Mouse (Mus musculus) erythroblast, embryonic 14.5 days (primary cell): ENCODE data around the gene Klhl8. TPM values are rescaled to one million over a fixed set of nuclear protein-coding genes. Genes with fewer than 3 reads are reported as not detected.
A peak's percentile ranks its signal among the peaks of the same experiment; 100 is the strongest.
"Not testable (repeated sequence)": the region's sequence is repeated elsewhere in the genome, so short reads cannot be mapped to it uniquely, and the experiment has no call there.

ENCODE experiments used
- H3K27me3 ChIP-seq: 2 replicates; pipeline ENCODE4 v1.6.1; 2012; ENCODE audit warnings: inconsistent platforms; ENCODE audit not compliant: control insufficient read depth
- H3K36me3 ChIP-seq: 2 replicates; pipeline ENCODE4 v1.6.1; 2012; ENCODE audit warnings: mild to moderate bottlenecking, inconsistent platforms; ENCODE audit not compliant: control insufficient read depth
- H3K4me1 ChIP-seq: 2 replicates; pipeline ENCODE4 v1.6.1; 2012; ENCODE audit warnings: inconsistent platforms; ENCODE audit not compliant: control insufficient read depth
- H3K4me3 ChIP-seq: replicated peaks from 2 replicates; pipeline ENCODE3; 2012; ENCODE audit warnings: moderate library complexity, mild to moderate bottlenecking, inconsistent platforms
- H3K9me3 ChIP-seq: 2 replicates; pipeline ENCODE4 v1.6.1; 2012; ENCODE audit warnings: low read length, inconsistent platforms, mixed read lengths; ENCODE audit not compliant: control insufficient read depth
- GATA1 ChIP-seq: IDR thresholded peaks from 2 replicates; pipeline ENCODE4 v1.6.1; 2012; ENCODE audit warnings: low read length, inconsistent platforms, mixed read lengths
- TAL1 ChIP-seq: IDR thresholded peaks from 3 replicates; pipeline ENCODE4 v1.6.1; 2012; ENCODE audit warnings: low read length, inconsistent platforms, mixed read lengths
- polyA plus RNA-seq: library from polyadenylated mRNA; stranded (reverse); fragments of >175 nt; gene quantifications from 2 replicates; pipeline ENCODE4 v1.2.3, GENCODE M21; 2012

The Klhl8 gene
- polyA plus RNA-seq, 1 experiment = not detected

DNA sequence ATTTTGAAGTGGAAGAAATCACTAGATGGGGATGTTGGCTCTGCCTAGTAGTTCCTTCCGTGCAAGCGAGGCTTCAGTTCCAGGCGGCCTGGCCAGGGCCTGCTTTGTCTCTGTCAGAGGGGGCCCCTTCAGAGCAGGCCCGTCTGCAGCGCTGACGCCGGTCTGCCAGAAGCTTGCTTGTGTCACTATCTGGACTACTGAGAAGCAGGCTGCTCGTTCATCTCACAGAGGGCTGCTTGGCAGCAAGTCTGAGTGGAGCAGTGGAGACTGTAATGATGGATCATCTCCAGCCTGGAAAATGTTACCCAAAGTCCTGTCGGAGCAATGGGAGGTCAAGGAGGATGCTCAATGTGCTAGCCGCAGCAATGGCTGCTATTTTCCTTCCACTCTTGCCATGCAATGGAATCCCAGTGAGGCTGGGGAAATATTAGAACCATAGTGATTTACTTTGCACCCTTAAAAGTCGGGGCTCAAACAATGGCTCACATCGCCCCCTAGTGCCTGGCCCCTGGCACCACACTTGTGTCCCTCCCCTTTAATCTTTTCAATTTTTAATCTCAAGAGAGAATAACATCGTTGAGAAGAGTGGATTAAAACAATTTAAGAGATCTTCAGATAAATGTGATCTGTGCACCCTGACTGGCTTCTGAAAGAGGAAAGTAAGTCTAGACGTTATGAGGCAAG, 26.0 kb upstream of the Klhl8 start:
- no peaks in the 10 kb centered on the region for H3K4me1 ChIP-seq
- TF ChIP-seq GATA1 = no peak
- TF ChIP-seq TAL1 = no peak
- no peaks in the 10 kb centered on the region for H3K36me3 ChIP-seq
- no peak overlapping the region for H3K4me3 ChIP-seq
- no peaks in the 10 kb centered on the region for H3K9me3 ChIP-seq
- H3K27me3 ChIP-seq = no peaks in the 10 kb centered on the region

DNA sequence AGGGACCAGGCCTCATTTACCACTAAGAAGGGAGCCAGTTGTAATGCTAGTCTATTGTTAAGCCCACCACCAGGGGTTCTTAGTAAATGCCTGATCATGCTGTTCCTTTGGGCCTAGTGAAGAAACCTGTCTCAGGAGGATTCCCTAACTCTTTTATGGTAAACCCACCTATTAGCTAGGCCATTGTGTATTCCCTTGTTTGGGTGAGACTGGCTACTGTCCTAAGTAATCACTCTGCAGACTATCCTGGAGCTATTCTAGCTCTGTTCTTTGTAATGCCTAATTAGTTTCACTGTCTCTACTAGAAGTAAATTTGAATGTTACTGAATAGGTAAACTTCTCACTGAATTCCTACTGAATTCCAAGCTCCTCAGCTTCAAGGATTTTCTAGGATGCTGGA, 20.9 kb upstream of the Klhl8 start:
- H3K9me3 ChIP-seq, H3K4me1 ChIP-seq, H3K4me3 ChIP-seq, H3K36me3 ChIP-seq, H3K27me3 ChIP-seq: not testable (repeated sequence)

DNA sequence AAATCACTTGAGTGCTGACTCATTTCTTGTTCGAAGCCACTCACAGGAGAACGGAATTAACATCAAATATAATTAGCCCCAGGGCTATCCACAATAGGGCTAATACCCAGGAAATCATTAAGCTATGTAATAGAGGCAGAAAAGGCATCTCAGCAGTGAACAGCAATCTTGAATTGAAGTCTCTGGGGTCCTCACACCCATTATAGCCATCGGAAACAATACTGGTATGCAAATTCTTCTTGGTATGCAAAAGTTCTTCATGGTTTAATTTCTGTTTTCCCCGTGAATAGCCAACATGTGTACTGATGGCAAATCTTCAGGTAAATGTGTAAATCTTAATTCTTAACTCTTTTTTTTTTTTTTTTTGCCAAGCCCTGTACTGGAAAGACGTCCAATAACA, 19.5 kb upstream of the Klhl8 start:
- no peaks in the 10 kb centered on the region for H3K27me3 ChIP-seq
- no peaks in the 10 kb centered on the region for H3K36me3 ChIP-seq
- no peaks in the 10 kb centered on the region for H3K9me3 ChIP-seq
- H3K4me1 ChIP-seq = peaks cover 6% of the 10 kb centered on the region
- H3K4me3 ChIP-seq = no peak overlapping the region
- no peak for TF ChIP-seq TAL1
- no peak for TF ChIP-seq GATA1

DNA sequence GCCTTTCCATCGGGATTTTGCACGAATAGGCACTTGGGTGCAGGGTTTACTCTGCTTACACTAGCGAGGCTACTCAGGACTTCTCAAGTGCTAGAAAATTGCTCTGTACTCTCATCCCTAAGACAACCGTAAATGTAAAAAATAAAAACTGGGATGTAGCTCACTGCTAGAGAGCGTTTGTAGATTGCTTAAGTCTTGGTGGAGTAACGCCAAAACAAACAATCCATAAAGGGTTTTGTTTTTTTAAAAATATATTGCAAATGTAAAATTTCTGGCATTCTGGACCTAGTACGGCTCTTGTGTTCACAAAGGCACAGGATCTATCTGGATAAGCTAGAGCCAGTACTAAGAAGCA, 17.1 kb upstream of the Klhl8 start:
- TF ChIP-seq TAL1 (no peak), GATA1 (no peak)
- no peaks in the 10 kb centered on the region for H3K36me3 ChIP-seq
- peaks cover 6% of the 10 kb centered on the region for H3K4me1 ChIP-seq
- H3K9me3 ChIP-seq = no peaks in the 10 kb centered on the region
- no peak overlapping the region for H3K4me3 ChIP-seq
- H3K27me3 ChIP-seq = no peaks in the 10 kb centered on the region

DNA sequence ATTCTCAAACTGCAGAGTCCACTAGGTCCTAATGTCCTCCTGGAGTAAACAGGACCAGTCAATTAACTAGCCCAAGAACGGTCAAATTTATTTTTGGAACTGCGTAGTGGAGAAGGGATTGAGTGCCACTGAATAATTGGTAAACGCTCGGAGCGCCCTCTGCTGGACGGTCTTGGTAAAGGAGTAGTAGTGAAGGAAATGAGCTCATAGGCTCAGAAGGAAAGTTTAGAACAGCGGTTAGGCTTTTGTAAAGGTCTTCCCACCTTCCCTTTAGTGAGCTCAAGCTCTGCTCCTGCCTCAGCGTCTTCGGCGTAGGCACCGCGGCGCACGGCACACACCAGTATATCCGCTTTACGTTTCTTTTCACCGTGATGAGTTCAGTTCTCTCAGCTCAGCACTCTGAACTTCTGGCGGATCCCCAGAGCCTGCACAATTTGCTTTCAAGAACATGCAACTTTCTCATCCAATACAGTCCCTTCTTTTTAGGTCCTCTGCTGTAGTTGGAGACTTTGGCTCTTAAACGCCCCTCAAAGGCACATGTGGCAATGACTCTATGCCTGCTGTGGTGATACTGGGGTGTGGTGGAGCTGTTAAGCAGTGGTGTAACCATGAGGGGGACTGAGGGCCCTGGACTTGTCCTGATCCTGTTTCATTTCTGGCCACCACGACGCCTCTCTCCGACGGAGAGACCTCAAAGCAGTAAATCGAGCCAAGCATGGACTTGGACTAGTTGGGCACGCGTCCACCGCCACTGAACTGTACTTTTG, 16.6 kb upstream of the Klhl8 start:
- TF ChIP-seq TAL1 = no peak
- TF ChIP-seq GATA1 = no peak
- Histone ChIP-seq H3K9me3 (no peaks in the 10 kb centered on the region), H3K4me1 (peaks cover 6% of the 10 kb centered on the region), H3K36me3 (no peaks in the 10 kb centered on the region), H3K4me3 (peak overlapping the region; percentile 50), H3K27me3 (no peaks in the 10 kb centered on the region)

DNA sequence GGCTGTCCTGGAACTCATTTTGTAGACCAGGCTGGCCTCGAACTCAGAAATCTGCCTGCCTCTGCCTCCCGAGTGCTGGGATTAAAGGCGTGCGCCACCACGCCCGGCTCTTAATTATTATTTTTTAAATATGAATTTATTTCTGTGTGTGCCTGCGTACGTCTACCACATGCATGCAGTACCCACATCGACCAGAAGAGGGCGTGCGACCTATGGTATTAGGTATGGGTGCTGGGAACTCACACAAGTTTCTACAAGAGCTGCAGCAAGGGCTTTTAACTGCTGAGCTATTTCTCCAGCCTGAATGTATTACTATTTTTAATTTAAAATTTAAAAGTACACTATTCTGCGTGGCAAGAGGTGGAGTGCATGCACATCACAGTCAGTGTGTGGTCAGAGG, 15.3 kb upstream of the Klhl8 start:
- Histone ChIP-seq H3K4me3 (no peak overlapping the region), H3K4me1 (peaks cover 6% of the 10 kb centered on the region), H3K27me3 (no peaks in the 10 kb centered on the region), H3K9me3 (no peaks in the 10 kb centered on the region), H3K36me3 (no peaks in the 10 kb centered on the region)
- no peak for TF ChIP-seq TAL1
- TF ChIP-seq GATA1 = no peak

DNA sequence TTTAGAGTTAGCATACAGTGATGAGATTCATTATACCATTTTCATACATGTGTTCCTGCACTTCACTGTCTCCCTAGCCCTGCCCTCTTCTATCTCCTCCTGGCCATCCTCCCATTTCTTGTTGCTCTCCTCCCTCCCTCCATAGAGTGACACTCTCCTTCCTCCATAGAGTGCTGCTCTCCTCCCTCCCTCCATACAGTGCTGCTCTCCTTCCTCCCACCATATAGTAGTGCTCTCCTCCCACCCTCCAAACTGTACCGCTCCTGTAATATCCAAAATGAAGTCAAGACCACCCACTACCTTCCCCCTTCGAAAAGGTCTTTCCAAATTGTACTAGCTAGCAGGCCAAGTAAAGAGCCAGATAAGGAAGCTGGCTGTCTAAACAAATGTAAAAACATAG, 12.7 kb upstream of the Klhl8 start:
- H3K36me3 ChIP-seq = no peaks in the 10 kb centered on the region
- TF ChIP-seq GATA1 (no peak), TAL1 (no peak)
- no peaks in the 10 kb centered on the region for H3K9me3 ChIP-seq
- H3K4me3 ChIP-seq = no peak overlapping the region
- H3K27me3 ChIP-seq = no peaks in the 10 kb centered on the region
- peaks cover 6% of the 10 kb centered on the region for H3K4me1 ChIP-seq

DNA sequence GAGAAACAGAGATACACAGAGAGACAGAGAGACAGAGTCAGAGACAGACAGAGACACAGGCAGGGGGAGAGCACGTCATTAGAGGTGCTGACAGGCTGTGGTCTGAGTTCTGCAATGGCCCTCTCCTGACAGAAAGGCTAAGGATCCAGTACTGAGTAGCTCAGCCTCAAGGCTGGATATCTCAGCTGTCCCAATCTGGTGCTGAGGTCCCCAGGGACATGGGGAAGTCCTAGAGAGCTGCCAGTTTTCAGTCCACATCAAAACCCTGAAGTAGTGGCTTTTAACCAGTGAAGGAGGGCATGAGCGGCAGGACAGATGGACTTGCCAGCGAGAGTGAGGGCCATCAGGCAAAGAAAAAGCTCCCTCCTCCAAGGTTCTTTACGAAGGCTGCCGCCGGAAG, 12.0 kb upstream of the Klhl8 start:
- no peak for TF ChIP-seq GATA1
- H3K4me3 ChIP-seq = no peak overlapping the region
- H3K9me3 ChIP-seq = no peaks in the 10 kb centered on the region
- peaks cover 6% of the 10 kb centered on the region for H3K4me1 ChIP-seq
- no peaks in the 10 kb centered on the region for H3K36me3 ChIP-seq
- H3K27me3 ChIP-seq = no peaks in the 10 kb centered on the region

DNA sequence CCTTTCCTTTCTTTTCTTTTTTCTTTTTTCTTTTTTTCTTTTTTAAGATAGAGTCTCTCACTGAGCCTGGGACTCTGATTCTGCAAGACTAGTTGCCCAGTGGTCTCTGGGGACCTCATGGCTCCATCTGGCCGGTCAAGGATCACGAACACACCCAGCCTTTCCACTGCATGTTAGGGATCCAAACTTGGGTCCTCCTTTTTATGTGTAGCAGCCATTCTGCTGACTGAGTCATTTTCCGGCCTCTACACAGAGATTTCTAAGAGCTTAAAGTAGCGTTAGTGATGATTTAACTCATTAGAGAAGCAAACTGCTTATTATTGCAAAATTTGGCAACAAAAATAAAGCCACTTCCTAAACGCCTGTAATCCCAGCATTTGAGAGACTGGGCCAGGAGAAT, 11.4 kb upstream of the Klhl8 start:
- Histone ChIP-seq H3K4me1 (peaks cover under 1% of the 10 kb centered on the region; the same call in 1 of the 2 replicates), H3K27me3 (0 out of 2 replicates have a peak, but pooled peaks cover 2% of the 10 kb centered on the region), H3K9me3 (no peaks in the 10 kb centered on the region), H3K4me3 (no peak overlapping the region), H3K36me3 (no peaks in the 10 kb centered on the region)
- no peak for TF ChIP-seq TAL1
- TF ChIP-seq GATA1 = no peak

DNA sequence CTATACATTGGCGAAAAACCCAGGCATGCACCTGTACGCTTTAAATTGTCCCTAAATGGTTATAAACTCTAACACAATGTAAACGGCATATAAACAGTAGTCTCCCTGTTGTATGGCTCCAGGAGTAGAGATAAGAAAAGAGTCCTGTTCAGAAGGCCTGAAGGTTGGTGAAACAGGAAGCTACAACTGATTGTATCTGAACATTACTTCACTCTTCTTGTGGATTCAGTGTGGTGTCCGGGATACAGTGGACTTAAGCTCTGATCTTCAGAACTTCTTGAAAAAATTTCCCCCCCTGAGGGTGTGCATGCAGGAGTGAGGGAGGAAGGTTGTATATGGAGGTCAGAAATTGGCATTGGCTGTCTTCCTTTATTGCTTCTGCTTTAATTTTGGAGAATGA, 8.4 kb upstream of the Klhl8 start:
- Histone ChIP-seq H3K4me3 (no peak overlapping the region), H3K9me3 (no peaks in the 10 kb centered on the region), H3K4me1 (no peaks in the 10 kb centered on the region), H3K27me3 (0 out of 2 replicates have a peak, but pooled peaks cover 2% of the 10 kb centered on the region), H3K36me3 (no peaks in the 10 kb centered on the region)
- TF ChIP-seq GATA1 (no peak), TAL1 (no peak)
